Mouse (Mus musculus): ENCODE measurements around the gene Frs2.

GRCm38 (mm10) chr10:117185399-117186089 lies 37.2 kb upstream of the Frs2 start:
- TF ChIP-seq CTCF (IDR thresholded peaks at IDR 0.05; ENCODE audit: extremely low read depth, insufficient read length, insufficient replicate concordance, low read depth, low read length) (no peak), POLR2A (IDR thresholded peaks at IDR 0.05; ENCODE audit: low read depth, low read length) (no peak)

All from small intestine, adult 2 months (tissue).